Mouse (Mus musculus): ENCODE results near the gene Mdm4. TPM values are rescaled to one million over a fixed set of nuclear protein-coding genes. Genes with fewer than 3 reads are reported as not detected.

The Mdm4 gene
- total RNA-seq (2023) = 291 TPM

GRCm38 (mm10) chr1:133030461-133030860 lies at the start of gene Mdm4:
Mdm4 (minus strand) TSS chr1:133030561.

GRCm38 (mm10) chr1:133045011-133045860 lies 14.9 kb upstream of the Mdm4 start, which contains the start of gene Pik3c2b:
Pik3c2b (plus strand) TSS chr1:133045667.

Other genes starting within 250 kb of the Mdm4 start
- gene Lrrn2, start 150.3 kb downstream of the Mdm4 start, total RNA-seq (2023) = not detected
- 13.0 TPM for gene Pik3c2b, start 15.1 kb upstream of the Mdm4 start, total RNA-seq (2023)
- gene Ppp1r15b, start 100.6 kb upstream of the Mdm4 start, total RNA-seq (2023) = 118 TPM
- gene Plekha6, start 133.6 kb upstream of the Mdm4 start, total RNA-seq (2023) = 3.3 TPM